Mouse (Mus musculus): ENCODE measurements around the gene Bud31. TPM values are rescaled to one million over a fixed set of nuclear protein-coding genes. Genes with fewer than 3 reads are reported as not detected.

Bud31 gene
- polyA plus RNA-seq, 1 experiment from 2014 or later, result 140 TPM

DNA sequence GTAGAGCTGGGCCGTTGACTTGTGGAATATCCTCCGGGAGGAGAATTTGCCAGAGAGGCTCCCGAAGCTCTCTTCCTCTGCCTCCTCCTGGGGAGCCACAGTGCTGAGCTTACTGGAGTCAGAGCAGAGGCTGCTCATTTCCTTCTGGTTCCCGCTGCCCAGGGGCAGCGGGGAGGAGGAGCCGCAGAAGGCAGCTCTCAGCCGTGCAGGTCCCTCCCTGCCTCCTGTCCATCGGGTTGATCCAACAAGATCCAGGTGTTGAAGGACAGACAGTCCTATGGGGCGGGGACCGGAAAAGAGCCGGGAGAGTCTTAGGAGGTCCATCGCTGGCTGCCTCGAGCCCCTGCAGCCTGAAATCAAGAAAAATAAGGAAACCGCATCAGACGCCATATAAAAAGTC, 25.0 kb downstream of the Bud31 start:
- Histone ChIP-seq H3K27me3 (replicated peaks) (no peaks in the 10 kb centered on the region), H3K27ac (ENCODE audit: poor library complexity, severe bottlenecking) (no peak overlapping the region), H3K36me3 (peaks cover 46% of the 10 kb centered on the region), H3K4me3 (no peak overlapping the region), H3K9ac (0 out of 2 replicates have a peak overlapping the region, but pooled peaks have one; percentile 8), H3K9me3 (replicated peaks) (no peaks in the 10 kb centered on the region), H3K4me2 (peak overlapping the region; percentile 71; the same call in 1 of the 2 replicates), H3K4me1 (replicated peaks) (peaks cover 39% of the 10 kb centered on the region)
- WGBS, result 79% methylated on average over 15 of the region's 15 CpGs
- no peak for ATAC-seq (ENCODE audit: insufficient number of reproducible peaks, low FRiP score)

DNA sequence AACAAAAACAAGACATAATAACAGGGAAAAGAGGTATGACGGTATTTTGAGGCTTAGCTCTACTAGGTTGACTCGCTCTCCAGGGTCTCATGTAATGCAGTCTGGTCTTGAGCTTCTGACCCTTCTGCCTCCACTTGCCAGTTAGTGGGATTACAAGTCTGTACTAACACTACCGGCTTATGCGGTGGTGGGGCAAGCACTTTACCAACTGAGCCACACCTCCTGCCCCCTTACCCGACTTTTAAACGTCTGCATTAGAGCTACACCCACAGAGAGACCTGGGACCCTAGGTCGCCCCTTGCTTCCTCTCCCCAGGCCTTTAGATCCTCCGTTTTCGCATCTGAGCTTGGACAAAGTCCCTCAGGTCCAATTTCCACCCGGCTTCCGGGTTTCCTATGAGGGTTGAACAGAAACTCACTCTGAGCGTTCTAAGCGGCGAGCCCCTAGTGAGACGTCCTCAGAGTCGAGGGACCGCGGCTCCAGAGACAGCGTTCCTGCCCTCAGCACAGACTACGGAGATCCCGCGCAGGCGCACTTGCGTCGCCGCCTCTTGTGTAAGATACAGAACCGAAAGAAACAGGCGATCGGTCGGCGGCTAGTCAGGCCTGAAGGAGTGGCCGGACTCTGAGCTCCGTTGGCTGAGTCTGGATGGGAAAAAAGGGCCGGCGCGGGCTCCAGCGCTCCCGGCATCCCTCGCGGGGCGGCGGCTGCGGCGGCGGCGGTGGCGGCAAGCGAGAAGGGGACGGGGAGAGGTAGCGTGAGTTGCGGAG, 26.6 kb downstream of the Bud31 start, which contains the start of the genes Ptcd1 and Cpsf4:
Gene Ptcd1, minus strand, starts transcription at position 573 of the 770 bp plus-strand sequence.
Gene Cpsf4, plus strand, starts transcription at position 678 of the 770 bp plus-strand sequence.
- H3K27ac ChIP-seq (ENCODE audit: poor library complexity, severe bottlenecking), result peak within 1 kb of the TSS; percentile 85
- H3K4me3 ChIP-seq, result peak within 1 kb of the TSS; percentile 72
- WGBS, result under 1% methylated on average over 51 of the region's 51 CpGs
- peak within 1 kb of the TSS; percentile 92 for H3K9ac ChIP-seq
- peak; percentile 96 for ATAC-seq (ENCODE audit: insufficient number of reproducible peaks, low FRiP score)
- no peaks in the 10 kb centered on the region for H3K9me3 ChIP-seq (replicated peaks)
- H3K4me1 ChIP-seq (replicated peaks), result peaks cover 39% of the 10 kb centered on the region
- H3K36me3 ChIP-seq, result peaks cover 47% of the 10 kb centered on the region
- no peaks in the 10 kb centered on the region for H3K27me3 ChIP-seq (replicated peaks)
- peak within 1 kb of the TSS; percentile 89 for H3K4me2 ChIP-seq

DNA sequence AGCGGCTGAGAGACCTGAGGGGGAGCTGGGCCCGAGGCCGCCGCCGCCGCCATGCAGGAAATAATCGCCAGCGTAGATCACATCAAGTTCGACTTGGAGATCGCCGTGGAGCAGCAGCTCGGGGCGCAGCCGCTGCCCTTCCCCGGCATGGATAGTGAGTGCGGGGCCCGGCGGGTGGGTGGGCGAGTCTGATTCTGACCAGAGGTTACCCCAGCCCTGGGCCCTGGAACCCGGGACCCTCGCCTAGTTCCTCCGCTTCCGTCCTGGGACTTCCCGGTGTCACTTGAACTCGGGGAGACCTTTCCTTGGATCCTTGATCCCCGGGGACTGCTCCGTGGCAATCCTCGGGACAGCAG, 27.1 kb downstream of the Bud31 start:
- Histone ChIP-seq H3K4me3 (peak overlapping the region; percentile 72), H3K36me3 (peaks cover 47% of the 10 kb centered on the region), H3K4me2 (peak overlapping the region; percentile 89), H3K27me3 (replicated peaks) (no peaks in the 10 kb centered on the region), H3K27ac (ENCODE audit: poor library complexity, severe bottlenecking) (peak overlapping the region; percentile 63), H3K4me1 (replicated peaks) (peaks cover 39% of the 10 kb centered on the region), H3K9me3 (replicated peaks) (no peaks in the 10 kb centered on the region), H3K9ac (peak overlapping the region; percentile 92)
- WGBS, result 0% methylated on average over 25 of the region's 28 CpGs
- peak; percentile 13; the same call in 1 of the 2 replicates for ATAC-seq (ENCODE audit: insufficient number of reproducible peaks, low FRiP score)

DNA sequence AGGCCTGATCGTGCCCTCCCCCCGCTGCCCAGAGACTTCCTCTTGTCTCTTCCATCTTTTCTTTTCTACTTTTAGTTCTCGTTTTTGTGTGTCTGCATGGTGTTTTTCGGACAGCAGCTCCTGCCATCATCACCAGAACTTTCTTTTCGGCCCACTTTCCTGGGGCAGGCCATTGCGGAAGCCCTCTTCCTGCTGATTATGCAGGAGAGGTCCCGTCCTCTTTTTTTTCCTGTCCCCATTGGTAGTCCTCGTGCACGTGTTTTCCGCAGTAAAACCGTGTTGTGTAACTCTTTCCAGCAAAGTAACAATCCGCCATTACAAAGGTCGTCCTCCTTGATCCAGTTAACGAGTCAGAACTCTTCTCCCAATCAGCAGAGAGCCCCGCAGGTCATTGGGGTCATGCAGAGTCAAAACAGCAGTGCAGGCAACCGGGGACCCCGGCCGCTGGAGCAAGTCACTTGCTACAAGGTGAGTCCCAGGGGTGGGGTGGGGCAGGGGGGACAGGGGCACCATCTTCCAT, 38.4 kb downstream of the Bud31 start:
- no peak overlapping the region for H3K27ac ChIP-seq (ENCODE audit: poor library complexity, severe bottlenecking)
- no peaks in the 10 kb centered on the region for H3K9me3 ChIP-seq (replicated peaks)
- no peak overlapping the region for H3K4me3 ChIP-seq
- WGBS, result 85% methylated on average over 18 of the region's 18 CpGs
- no peak for ATAC-seq (ENCODE audit: insufficient number of reproducible peaks, low FRiP score)
- H3K4me1 ChIP-seq (replicated peaks), result 0 out of 2 replicates have a peak, but pooled peaks cover 3% of the 10 kb centered on the region
- H3K9ac ChIP-seq, result no peak overlapping the region
- peaks cover 100% of the 10 kb centered on the region for H3K36me3 ChIP-seq
- H3K4me2 ChIP-seq, result no peak overlapping the region
- H3K27me3 ChIP-seq (replicated peaks), result no peaks in the 10 kb centered on the region

DNA sequence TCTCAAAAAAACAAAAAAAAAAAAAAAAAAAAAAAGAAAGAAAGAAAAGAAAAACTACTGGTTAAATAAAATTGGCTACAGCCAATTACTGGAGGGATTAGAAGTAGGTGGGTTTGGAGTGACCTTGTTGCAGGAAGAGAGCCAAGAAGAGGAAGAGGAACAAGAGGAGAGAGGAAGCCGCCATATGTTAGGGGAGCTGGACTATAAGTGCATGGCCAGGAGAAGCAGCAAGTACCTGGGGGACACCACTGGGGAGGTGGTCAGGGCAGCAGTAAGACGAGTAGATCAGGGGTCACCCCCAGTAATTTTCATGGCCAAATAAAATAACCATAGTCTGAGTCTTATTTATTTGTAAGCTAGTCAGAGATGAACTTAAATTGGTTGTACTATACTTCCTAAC, 45.1 kb downstream of the Bud31 start:
- Histone ChIP-seq H3K36me3 (peaks cover 86% of the 10 kb centered on the region), H3K4me1 (replicated peaks) (peaks cover 17% of the 10 kb centered on the region), H3K9ac (no peak overlapping the region), H3K27me3 (replicated peaks) (no peaks in the 10 kb centered on the region), H3K27ac (ENCODE audit: poor library complexity, severe bottlenecking) (no peak overlapping the region), H3K4me2 (no peak overlapping the region), H3K9me3 (replicated peaks) (no peaks in the 10 kb centered on the region), H3K4me3 (no peak overlapping the region)
- WGBS, result 91% methylated on average over 2 of the region's 2 CpGs
- no peak for ATAC-seq (ENCODE audit: insufficient number of reproducible peaks, low FRiP score)

DNA sequence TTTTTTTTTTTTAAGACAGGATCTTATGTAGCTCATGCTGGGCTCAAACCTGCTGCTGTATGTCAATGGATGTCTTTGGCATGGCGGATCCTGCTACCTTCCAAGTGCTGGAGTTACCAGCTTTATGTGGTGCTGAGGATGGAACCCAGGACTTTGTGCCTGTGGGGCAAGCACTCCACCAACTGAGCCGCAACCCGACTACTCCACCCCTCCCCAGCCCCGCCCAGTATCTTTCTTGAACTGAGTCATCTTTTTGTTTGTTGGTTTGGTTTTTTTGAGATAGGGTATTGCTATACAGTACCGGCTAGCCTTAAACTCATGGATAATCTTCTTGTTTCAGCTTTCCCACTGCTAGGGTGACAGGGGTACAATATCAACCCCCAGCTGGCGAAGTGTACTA, 49.3 kb downstream of the Bud31 start:
- ATAC-seq (ENCODE audit: insufficient number of reproducible peaks, low FRiP score), result peak; percentile 66
- Histone ChIP-seq H3K4me2 (peak overlapping the region; percentile 90), H3K27ac (ENCODE audit: poor library complexity, severe bottlenecking) (no peak overlapping the region), H3K36me3 (peaks cover 53% of the 10 kb centered on the region), H3K27me3 (replicated peaks) (no peaks in the 10 kb centered on the region), H3K9ac (peak overlapping the region; percentile 88), H3K4me3 (peak overlapping the region; percentile 85; the same call in 1 of the 2 replicates), H3K4me1 (replicated peaks) (peaks cover 19% of the 10 kb centered on the region), H3K9me3 (replicated peaks) (no peaks in the 10 kb centered on the region)
- 87% methylated on average over 6 of the region's 6 CpGs for WGBS

DNA sequence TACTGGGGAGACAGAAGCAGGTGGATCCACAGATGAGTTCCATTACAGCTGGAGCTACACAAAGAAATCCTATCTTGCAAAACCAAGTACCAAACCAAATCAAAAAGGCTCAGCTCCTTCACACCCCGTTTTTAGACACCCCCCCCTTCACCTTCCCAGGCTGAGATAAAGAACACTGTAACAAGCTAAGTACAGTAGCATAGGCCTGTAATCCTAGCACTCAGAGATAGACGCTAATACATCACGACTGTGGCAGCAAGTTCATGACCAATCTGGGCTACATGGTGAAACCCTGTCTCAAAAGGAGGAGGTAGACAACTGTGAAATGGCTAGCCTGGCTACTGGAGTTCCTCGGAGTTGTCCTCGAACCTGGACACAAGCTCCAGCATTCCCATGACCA, 50.2 kb downstream of the Bud31 start:
- Histone ChIP-seq H3K36me3 (peaks cover 54% of the 10 kb centered on the region), H3K4me2 (peak overlapping the region; percentile 90)

DNA sequence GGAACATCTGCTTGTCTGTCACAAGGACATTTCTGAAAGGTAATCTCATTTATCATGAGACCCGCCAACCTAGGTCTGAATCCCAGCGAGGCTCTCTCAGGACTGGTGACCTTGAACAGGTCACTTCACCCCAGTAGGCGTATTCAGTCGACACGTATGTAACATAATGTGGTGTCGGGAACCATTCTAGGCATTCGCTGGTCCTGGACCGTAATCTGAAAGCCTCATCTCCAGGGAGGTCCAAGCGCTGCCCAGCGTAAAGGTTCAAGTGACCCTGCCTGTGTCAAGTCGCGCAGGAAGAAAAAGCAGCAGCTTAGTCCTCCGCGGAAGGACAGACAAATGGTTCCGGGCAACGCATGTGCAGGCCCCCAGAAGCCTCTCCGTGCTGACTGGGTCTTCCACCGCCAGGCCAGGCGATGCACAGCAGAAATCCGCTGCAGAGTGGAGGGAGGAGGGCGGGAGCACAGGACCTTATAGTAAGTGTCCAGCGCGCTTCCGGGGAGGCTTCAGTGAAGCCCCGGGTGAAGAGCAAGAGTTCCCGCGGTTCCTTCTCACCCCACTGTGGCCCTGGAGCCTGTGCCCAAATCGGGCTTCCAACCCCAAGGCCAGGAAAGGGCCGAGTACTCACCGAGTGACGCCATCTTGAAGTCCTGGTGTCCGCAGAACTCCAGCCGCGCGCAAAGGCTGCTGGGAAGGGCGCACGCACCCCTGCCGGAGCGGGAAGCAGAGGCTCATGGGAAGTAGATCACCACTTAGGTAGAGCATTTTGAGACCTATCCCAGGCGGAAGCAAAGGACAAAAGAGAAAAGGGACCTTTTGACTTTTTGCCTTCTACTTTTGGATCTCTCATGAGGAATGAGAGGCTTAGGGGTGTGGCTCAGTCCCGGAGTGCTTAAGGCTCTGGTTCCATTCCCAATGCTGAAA, 51.0 kb downstream of the Bud31 start:
- peak overlapping the region; percentile 88 for H3K9ac ChIP-seq
- H3K9me3 ChIP-seq (replicated peaks), result no peaks in the 10 kb centered on the region
- H3K36me3 ChIP-seq, result peaks cover 54% of the 10 kb centered on the region
- WGBS, result under 1% methylated on average over 41 of the region's 41 CpGs
- peaks cover 19% of the 10 kb centered on the region for H3K4me1 ChIP-seq (replicated peaks)
- peak overlapping the region; percentile 90 for H3K4me2 ChIP-seq
- peak overlapping the region; percentile 95 for H3K27ac ChIP-seq (ENCODE audit: poor library complexity, severe bottlenecking)
- peak; percentile 92 for ATAC-seq (ENCODE audit: insufficient number of reproducible peaks, low FRiP score)
- peak overlapping the region; percentile 85 for H3K4me3 ChIP-seq
- no peaks in the 10 kb centered on the region for H3K27me3 ChIP-seq (replicated peaks)

More for the DNA sequence above, 50.2 kb downstream of the Bud31 start:
- Histone ChIP-seq H3K9me3 (replicated peaks) (no peaks in the 10 kb centered on the region), H3K27ac (ENCODE audit: poor library complexity, severe bottlenecking) (peak overlapping the region; percentile 95), H3K9ac (peak overlapping the region; percentile 88), H3K27me3 (replicated peaks) (no peaks in the 10 kb centered on the region), H3K4me3 (peak overlapping the region; percentile 85), H3K4me1 (replicated peaks) (peaks cover 19% of the 10 kb centered on the region)
- ATAC-seq (ENCODE audit: insufficient number of reproducible peaks, low FRiP score), result peak; percentile 13; the same call in 1 of the 2 replicates
- WGBS, result 22% methylated on average over 5 of the region's 5 CpGs

DNA sequence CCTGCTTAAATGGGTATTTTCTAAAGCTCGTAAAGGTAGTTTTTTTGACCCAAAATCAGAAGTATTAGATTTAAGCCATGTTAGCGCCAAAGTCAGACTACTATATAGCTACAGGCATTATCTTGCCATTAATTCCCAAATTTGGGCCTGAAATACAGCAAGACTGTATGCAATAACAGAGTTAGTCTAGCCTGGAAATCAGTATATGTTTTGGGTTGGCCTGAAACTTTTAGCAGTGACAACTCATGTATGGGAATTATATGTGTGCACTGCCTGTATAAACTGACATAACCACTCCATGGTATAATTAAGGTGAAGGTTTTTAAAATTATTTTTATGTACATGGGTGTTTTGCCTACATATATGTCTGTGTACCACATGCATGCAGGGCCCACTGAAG, 51.8 kb downstream of the Bud31 start, which contains the start of gene Atp5j2:
Gene Atp5j2, minus strand, starts transcription at position 101 of the 400 bp plus-strand sequence.
- H3K36me3 ChIP-seq, result peaks cover 52% of the 10 kb centered on the region
- 87% methylated on average over 2 of the region's 2 CpGs for WGBS

More for the DNA sequence above, 51.8 kb downstream of the Bud31 start, which contains the start of gene Atp5j2:
- ATAC-seq (ENCODE audit: insufficient number of reproducible peaks, low FRiP score), result no peak
- Histone ChIP-seq H3K4me2 (peak within 1 kb of the TSS; percentile 90), H3K27me3 (replicated peaks) (no peaks in the 10 kb centered on the region), H3K27ac (ENCODE audit: poor library complexity, severe bottlenecking) (peak within 1 kb of the TSS; percentile 95), H3K4me3 (peak within 1 kb of the TSS; percentile 85), H3K4me1 (replicated peaks) (peaks cover 19% of the 10 kb centered on the region), H3K9ac (peak within 1 kb of the TSS; percentile 88), H3K9me3 (replicated peaks) (no peaks in the 10 kb centered on the region)
